Mouse (Mus musculus): Measurements from ENCODE around the gene Zfp282.

Gene Zfp282

DNA sequence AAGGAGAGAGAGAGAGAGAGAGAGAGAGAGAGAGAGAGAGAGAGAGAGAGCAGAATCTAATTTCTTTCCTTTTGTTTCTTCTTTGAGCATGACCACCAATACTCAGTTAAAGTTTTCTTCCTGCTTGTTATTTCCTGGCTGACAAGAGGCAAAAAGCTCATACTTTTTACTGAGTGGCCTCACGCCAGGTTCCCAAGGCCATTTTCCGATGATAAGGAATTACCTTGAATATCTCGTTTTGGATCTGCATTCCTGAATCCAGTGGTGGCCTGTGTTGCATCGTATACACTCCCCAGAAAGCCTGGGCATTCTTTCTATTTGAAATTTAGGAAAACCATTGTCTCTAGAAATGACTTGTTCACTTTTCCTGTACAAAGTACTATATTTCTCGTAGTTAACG is 22.4 kb downstream of the Zfp282 start:
- DNase-seq (ENCODE audit: low read depth, low spot score) = no peak

DNA sequence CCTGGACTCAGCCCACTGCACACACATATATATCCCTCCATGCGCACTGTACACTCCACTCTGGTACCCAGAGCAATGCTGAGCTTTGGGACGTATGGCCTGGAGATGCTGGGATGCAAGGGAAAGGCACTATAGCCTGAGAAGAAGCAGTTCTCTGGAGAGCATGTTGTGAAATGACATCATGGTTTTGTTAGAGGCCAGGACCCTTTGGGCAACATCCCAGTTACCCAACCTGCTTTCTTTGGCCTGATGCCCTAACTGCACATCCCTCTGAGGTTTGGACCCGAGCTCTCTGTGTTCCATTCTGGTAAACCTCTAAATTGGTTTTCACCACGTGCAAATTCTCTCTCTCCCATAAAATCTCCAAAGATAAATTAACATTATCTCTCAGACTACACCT is 26.6 kb downstream of the Zfp282 start:
- no peak for DNase-seq (ENCODE audit: low read depth, low spot score)

DNA sequence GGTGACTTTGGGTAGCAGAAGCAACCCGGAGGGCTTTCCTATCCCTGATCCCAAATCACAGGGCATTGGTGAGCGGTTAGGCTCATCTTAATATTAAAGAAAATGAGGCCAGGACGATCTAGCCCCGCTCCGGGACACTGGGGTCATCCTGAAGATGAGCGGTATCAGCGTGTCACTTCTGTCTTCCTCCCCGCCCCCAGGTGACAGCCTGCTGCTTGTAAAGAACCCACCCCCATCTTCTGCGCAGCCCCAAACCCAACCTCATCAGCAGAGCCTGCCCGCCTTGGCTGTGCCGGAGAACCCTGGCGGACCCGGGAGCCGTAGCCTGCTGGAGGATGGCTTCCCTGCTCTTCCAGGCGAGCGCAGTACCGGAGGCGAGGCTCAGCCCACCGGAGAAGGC is 27.4 kb downstream of the Zfp282 start:
- DNase-seq (ENCODE audit: low read depth, low spot score) = peak; percentile 34

DNA sequence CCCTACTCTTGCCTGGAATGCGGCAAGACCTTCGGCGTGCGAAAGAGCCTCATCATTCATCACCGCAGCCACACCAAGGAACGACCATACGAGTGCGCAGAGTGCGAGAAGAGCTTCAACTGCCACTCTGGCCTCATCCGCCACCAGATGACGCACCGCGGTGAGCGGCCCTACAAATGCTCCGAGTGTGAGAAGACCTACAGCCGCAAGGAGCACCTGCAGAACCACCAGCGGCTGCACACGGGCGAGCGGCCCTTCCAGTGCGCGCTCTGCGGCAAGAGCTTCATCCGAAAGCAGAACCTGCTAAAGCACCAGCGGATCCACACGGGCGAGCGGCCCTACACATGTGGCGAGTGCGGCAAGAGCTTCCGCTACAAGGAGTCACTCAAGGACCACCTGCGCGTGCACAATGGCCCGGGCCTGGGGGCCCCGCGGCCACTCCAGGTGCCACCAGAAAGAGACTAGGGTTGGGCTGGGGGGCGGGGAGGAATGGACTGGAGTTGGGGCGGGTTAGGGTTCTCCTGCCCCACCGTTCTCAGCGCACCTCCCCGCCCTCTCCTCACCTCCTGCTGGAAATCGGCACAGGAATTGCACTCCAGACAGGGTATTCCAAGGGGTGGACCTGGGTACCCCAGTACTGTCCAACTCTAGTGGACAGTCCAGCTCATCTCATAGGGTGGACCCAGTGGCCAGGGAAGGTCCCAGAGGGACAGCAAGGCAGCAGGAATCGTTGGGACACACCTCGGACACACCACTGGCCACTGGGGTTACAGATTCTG is 28.1 kb downstream of the Zfp282 start:
- peak; percentile 34 for DNase-seq (ENCODE audit: low read depth, low spot score)

DNA sequence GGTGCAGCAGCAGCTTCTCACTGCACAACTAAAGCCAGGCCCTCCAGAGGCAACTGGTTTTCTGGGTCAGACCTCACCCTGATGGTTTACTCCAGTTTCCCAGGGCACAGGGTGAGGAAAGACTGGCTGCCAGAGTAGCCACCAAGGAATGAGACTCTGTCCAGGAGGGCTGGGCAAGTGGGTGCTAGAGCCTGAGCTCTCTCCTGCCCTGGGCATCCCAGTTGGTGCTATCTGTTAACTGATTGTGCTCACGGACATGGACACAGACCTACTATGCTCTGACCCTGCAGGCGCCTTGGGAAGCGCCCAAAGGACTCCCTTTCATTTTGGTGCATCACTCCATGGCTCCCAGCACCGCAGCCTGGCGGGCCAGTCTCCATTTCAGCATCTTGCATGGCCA is 29.3 kb downstream of the Zfp282 start:
- DNase-seq (ENCODE audit: low read depth, low spot score) = no peak

DNA sequence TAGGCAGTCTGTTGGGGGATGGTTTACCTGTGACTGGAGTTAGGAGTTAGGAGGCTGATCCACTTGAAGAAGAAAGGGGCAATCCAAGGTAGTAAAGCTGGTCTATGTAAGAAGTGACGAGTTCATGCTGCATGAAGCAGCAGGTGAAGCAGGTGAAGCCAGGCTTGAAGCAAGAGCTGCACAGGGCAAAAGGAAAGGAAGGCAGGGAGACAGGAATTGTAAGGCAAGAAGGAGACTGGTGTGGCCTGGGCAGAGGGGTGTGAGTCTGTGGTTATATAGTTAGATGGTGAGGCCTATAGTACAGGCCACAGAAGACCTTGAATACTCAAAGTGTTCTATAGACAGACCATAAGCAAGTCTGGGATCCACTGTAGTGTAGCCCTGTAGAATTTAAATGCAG is 32.0 kb downstream of the Zfp282 start:
- DNase-seq (ENCODE audit: low read depth, low spot score) = no peak

DNA sequence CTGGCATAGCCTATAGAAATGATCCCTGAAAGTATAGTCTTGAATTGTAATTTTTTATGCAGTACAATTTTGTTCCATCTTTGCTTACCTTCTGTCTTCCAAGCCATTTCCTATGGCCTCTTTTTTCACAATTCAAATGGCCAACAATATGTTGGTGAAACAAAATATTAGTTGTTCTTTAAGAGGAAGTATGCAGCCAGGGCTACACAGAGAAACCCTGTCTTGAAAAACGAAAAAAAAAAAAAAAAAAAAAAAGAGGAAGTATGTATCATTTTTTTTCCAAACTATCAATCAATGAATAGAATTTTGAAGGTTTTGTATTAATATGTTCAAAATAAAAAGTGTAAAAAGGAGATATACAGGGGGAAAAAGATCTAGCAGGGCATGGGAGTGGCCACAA is 34.6 kb downstream of the Zfp282 start:
- no peak for DNase-seq (ENCODE audit: low read depth, low spot score)

DNA sequence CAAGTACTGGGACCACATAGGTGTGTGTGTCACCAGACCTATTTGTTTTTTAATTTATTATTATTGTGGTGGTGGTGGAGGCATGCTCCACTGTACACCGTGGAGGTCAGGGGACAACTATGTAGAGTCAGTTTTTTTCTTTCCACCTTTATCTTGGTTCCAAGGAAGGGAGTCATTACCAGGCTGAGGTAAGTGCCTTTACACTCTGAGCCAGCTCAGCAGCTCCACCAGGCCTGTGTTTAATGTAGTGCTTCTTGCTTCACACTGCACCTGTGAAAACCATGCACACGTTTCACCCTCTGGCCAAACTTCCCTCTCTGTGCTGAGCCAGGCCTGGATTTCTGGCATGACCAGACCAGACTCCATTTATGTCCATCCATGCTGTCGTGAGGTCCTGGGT is 36.0 kb downstream of the Zfp282 start:
- no peak for DNase-seq (ENCODE audit: low read depth, low spot score)

DNA sequence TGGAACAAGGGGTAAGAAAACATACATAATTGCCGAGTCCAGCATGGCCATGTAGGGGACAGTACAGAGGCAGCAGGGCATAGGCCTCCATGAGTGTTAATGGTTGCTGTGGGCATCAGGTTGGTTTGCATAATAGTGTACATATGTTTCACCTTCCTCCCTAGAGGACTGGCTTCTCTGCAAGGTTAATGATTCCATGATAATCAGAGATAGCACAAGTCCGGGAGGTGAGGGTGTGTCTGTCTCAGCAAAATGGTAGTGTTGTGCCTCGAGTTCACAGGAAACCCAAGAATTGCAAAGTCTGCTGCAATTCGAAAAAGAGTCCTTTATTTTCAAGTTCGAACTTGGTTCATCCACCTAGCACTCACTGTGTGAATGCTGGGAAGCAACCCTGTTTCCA is 40.0 kb downstream of the Zfp282 start:
- DNase-seq (ENCODE audit: low read depth, low spot score) = no peak

DNA sequence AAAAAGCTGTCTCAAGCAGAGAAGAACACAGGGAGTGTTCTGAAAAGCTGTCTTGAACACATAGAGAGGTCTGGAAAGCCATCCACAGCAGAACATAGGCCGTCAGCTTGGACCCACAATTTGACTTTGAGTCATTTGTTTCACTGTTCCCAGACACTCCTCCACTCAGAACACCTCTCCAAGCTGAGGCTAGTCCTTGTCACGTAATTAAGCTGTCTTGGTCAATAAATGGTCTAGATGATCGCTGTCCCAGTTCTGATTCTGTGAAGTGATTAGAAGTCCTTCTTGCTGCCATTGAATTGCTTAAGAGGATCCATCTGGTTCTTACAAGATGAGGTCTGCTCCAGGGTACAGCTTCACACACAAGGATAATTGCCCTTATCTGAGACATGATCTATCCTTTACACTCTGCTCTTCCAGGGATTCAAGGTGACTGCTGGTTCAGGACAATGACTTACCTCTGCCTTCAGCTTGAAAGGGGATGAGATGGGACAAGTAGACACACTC is 41.8 kb downstream of the Zfp282 start:
- no peak for DNase-seq (ENCODE audit: low read depth, low spot score)

DNA sequence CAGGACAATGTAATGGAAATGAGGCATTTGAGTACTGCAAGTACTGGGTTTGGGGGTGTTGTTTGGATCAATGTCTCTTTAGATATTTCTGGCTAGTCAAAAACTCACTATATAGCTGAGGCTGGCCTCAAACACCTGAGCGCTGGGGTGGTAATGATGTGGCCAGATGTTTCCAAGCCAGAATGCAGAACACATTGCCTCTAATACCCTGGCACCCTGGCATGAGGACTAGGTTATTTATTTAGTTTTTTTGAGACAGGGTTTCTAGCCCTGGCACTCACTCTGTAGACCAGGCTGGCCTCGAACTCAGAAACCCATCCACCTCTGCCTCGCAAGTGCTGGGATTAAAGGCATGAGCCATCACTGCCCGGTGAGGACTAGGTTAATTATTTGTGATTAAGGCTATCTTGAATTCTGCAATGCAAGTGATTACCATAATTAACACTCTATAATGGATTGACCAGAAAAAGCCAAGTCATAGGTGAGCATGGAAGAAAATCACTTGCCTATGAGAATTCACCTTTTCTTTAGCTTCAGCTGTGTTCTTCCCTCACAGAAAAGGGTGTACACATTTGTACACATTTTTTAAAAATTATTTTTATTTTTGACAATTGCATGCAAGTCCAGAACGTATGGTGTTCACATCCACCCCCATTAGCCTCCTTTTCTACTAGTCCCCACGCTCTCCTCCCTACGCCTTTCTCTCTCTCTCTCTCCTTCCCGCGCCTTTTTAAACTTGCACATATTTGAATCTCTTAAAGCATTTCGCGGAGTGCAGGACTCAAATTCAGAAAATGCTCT is 42.8 kb downstream of the Zfp282 start:
- no peak for DNase-seq (ENCODE audit: low read depth, low spot score)

DNA sequence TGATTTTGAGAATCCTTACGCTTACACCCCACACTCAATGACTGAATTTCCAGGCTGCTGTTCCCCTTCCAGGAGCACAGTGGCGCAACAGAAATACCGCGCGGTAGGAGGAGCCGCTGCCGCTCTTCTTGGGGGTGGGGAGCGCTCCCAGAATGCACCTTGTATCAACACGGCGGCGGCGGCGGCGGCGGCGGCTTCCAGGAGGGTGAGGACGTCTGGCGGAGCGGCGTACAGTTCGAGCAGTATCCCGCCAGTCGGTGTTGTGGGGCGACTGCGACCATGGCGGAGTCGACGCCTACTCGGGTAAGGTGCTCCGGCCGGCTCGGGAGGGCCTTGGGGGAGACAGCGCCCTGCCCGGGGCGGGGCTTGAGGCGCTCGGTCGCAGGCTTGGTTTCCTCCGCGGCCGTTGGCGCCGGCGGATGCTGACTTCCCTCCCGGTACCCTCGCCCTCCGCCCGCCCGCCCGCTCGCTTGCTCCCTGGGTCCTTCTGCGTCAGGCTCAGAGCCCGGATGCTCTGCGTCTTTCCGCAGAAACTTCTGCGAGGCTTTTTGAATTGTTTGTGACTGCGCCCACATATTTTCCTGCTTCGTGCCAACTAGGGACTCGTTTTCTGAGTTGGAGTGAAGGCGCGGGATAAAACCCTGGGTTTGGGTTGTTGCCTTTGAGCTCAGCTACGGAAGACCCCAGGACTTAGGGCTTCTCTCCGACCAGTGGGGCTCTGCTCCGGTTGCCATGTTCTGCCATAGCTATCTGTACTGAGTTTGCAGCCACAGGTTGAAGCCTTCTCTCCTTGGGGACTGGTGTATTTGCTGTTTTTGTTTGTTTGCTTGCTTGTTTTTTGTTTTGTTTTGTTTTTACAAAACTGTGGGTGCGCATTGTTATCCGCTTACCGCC is 43.7 kb downstream of the Zfp282 start, which contains the start of gene Zfp212:
Gene Zfp212, plus strand, starts transcription at position 30 of the 894 bp plus-strand sequence.
- DNase-seq (ENCODE audit: low read depth, low spot score) = peak; percentile 55

DNA sequence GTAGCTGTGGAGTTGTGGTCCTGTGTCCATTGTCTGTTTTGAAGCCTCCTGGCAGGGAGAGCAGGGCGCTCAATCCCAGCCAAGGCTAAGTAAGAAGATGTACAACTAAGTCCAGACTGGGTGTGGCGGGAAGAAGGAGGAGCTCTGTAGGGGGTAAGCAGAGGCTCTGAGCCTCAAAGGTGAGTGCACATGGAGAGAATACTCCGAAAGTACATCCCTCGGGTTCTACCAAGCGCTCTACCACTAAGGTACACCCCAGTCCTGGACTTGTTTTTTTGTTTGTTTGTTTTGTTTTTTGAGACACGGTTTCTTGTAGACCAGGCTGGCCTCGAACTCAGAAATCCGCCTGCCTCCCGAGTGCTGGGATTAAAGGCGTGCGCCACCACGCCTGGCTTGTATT is 65.5 kb downstream of the Zfp282 start:
- DNase-seq (ENCODE audit: low read depth, low spot score) = no peak

DNA sequence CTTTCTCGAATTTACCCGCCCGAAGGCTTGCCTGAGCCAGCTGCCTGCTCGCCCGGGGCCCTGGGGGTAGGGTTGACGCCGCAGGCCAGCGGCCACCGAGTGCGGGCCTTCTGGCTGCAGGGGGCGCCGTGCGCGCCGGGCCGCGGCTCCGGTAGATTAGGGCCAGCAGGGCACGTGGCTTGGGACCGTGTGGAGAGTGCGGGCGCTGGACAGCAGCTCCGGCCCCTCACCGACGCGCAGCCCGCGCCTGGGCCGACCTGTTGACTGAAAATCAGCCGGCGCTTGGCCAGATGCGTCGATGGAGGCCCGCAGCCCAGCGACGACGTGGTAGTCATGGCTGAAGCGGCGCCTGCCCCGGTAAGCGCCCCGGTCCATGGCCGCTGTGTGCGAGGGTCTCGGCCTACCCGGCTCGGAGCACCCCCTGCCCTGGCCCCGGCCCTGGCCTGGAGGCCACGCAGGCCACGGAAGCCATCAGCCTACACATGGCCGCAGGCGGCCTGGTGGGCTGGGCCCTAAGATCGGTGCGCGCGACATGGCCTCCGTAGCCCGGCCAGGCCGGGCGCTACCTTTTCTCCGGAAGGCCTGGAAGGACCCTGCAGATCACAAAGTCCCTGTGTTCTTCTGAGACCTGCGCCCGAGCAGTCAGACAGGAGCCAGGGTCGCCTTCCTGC is 66.2 kb downstream of the Zfp282 start:
- DNase-seq (ENCODE audit: low read depth, low spot score) = peak; percentile 28

DNA sequence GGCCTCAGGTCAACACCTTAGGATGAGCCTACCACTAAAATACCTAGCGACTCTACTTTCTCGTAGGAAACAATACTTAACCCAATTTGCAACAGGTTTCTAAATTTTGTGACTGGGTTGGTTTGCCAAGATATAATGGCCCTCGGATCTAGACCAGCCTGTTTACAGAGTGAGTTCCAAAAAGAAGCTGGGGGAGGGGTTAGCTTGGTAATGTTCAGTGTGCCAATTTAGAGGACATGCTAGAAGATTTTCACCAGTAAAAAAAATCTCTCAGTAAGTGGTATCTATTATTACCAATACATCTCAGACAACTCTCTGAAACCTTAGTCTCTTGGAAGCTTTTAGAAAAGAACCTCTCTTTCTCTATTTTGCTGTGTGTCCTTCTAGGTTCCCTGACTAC is 66.7 kb downstream of the Zfp282 start:
- DNase-seq (ENCODE audit: low read depth, low spot score) = no peak

DNA sequence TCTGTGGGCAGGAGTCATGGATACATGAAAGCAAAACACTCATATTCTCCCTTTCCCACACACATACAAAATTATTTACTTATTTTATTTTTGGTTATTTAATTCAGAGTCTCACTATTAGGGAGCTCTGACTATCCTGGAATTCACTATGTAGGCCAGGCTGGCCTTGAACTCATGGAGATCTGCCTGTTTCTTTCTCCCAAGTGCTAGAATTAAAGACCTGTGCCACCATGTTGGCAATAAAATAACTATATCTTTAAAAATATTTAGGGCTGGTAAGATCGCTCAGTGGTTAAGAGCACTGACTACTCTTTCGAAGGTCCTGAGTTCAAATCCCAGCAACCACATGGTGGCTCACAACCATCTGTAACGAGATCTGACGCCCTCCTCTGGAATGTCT is 70.4 kb downstream of the Zfp282 start:
- DNase-seq (ENCODE audit: low read depth, low spot score) = no peak

DNA sequence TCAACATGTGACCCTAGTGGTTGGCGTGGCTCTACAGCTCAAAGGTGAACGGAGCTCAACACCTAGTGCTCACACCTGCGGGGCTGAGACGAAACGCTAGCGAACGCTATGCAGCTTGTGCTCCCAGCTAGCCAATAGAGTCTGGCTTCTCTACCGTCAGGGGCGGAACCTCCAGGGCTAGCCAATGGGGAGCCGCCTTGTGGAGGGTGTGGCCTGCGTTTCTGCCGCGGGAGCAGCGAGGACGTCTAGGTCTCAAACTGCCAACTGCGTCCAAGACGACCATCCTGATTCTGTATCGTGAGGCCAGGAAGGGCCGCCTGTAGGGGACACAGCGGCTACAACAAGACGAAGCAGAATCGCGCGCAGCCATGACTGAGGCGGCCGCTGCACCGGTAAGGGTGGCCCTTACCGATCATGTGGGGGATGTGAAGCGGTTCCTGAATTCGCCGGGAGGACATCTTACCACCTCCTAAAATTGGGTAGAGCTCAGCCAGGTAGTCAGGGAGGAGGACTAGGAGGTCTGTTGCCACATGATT is 76.3 kb downstream of the Zfp282 start, which contains the start of gene Zfp956:
Gene Zfp956, plus strand, starts transcription at position 200 of the 536 bp plus-strand sequence.
- DNase-seq (ENCODE audit: low read depth, low spot score) = peak; percentile 79

DNA sequence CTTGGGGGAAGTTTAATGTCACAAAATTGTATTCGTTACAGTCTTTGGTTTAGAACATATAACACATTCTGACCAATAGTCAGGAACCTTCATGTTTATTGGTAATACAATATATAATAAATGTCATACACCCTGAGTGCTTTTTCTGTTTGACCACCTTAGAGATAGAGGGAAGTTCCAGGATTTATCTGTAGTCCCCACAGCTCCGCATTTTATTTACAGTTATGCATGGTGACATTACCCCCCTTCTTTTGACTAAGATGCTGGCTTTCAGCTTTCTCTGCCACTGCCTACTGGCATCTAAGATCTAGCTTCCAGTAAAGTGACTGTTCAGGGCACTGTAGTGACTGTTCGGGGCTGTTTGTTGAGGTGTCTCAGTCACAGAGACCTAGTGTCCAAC is 77.4 kb downstream of the Zfp282 start:
- DNase-seq (ENCODE audit: low read depth, low spot score) = no peak

DNA sequence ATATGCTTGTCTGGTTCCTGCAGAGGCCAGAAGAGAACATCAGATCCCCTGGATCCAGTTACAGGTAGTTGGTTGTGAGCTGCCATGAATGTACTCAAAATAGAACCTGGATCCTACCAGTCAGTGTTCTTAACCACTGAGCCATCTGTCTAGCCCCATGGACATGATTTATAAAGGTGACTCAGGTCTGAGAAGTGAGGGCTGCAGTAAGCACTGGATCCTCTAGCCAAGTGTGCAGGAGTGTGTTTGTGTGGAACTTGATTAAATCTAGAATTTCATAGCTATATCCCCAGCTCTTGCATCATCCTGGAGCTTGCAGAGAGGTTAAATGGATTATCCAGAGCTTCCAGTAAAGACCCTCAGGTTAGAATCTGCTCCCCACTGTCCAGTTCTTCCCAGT is 80.8 kb downstream of the Zfp282 start:
- DNase-seq (ENCODE audit: low read depth, low spot score) = no peak
